Mouse (Mus musculus) MEL (cell line): ENCODE results near the gene Gm20671. TPM values are rescaled to one million over a fixed set of nuclear protein-coding genes. Genes with fewer than 3 reads are reported as not detected.

ENCODE experiments used
- DNase-seq: peaks from one replicate; pipeline ENCODE4 v3.0.0; 2011; ENCODE audit warnings: low read depth, low spot score
- H3K27ac ChIP-seq: 2 replicates; pipeline ENCODE4 v1.5.1; 2012; ENCODE audit warnings: low read depth, mild to moderate bottlenecking, control low read depth, low read length, moderate library complexity; ENCODE audit not compliant: control insufficient read depth
- H3K27me3 ChIP-seq, 2 experiments: fragments of 150-350 bp in 1 of 2; sonication (generic) in 1 of 2; 2 replicates each; pipeline ENCODE4 v1.6.1; 2012; ENCODE audit warnings: low read length in 2 of 2, mild to moderate bottlenecking in 2 of 2, improper control_type of control experiment in 1 of 2, moderate library complexity in 1 of 2; ENCODE audit not compliant: insufficient read depth in 2 of 2, control insufficient read depth in 1 of 2
- H3K36me3 ChIP-seq, 2 experiments: 2 replicates each; pipeline ENCODE4 v1.6.1; 2012 to 2014; ENCODE audit warnings: low read length in 2 of 2, improper control_type of control experiment in 1 of 2, inconsistent platforms in 1 of 2, mild to moderate bottlenecking in 1 of 2; ENCODE audit not compliant: insufficient read depth in 2 of 2, control insufficient read depth in 1 of 2
- H3K4me1 ChIP-seq, 2 experiments: fragments of 150-350 bp in 1 of 2; sonication (generic) in 1 of 2; 2 replicates each; pipeline ENCODE4 v1.6.1; 2012; ENCODE audit warnings: low read length in 2 of 2, improper control_type of control experiment in 1 of 2, mild to moderate bottlenecking in 1 of 2; ENCODE audit not compliant: insufficient read depth in 2 of 2, control insufficient read depth in 1 of 2
- H3K4me3 ChIP-seq, 2 experiments: fragments of 150-350 bp in 1 of 2; sonication (generic) in 1 of 2; 2 replicates each; pipeline ENCODE4 v1.5.1; 2012; ENCODE audit warnings: low read depth in 2 of 2, low read length in 2 of 2, mild to moderate bottlenecking in 2 of 2, moderate library complexity in 2 of 2, control low read depth in 1 of 2, improper control_type of control experiment in 1 of 2; ENCODE audit not compliant: control insufficient read depth in 1 of 2, insufficient read depth in 1 of 2
- H3K79me2 ChIP-seq: 2 replicates; pipeline ENCODE4 v1.6.1; 2012; ENCODE audit warnings: mild to moderate bottlenecking, low read length, moderate library complexity; ENCODE audit not compliant: control insufficient read depth, poor library complexity, insufficient read depth
- H3K9ac ChIP-seq: 2 replicates; pipeline ENCODE4 v1.6.1; 2012; ENCODE audit warnings: low read depth, mild to moderate bottlenecking, control low read depth, low read length, moderate library complexity; ENCODE audit not compliant: control insufficient read depth, poor library complexity, severe bottlenecking
- H3K9me3 ChIP-seq: fragments of 150-350 bp; sonication (generic); replicated peaks from 2 replicates; pipeline ENCODE4 v1.6.1; 2012; ENCODE audit warnings: mild to moderate bottlenecking, low read length, improper control_type of control experiment, moderate library complexity; ENCODE audit not compliant: insufficient read depth
- MAFK ChIP-seq: IDR thresholded peaks from 2 replicates; pipeline ENCODE4 v1.6.1; 2011; ENCODE audit warnings: low read depth, mild to moderate bottlenecking, low read length, improper control_type of control experiment, borderline replicate concordance
- NRF1 ChIP-seq: IDR thresholded peaks from 2 replicates; pipeline ENCODE4 v1.6.1; 2014; ENCODE audit warnings: low read depth, mild to moderate bottlenecking, inconsistent platforms, low read length, improper control_type of control experiment, moderate library complexity; ENCODE audit not compliant: poor library complexity, insufficient read depth, severe bottlenecking
- RCOR1 ChIP-seq: IDR thresholded peaks from 2 replicates; pipeline ENCODE4 v1.6.1; 2012; ENCODE audit warnings: low read depth, mild to moderate bottlenecking, inconsistent platforms, low read length, improper control_type of control experiment
- SMC3 ChIP-seq: IDR thresholded peaks from 2 replicates; pipeline ENCODE4 v1.6.1; 2011; ENCODE audit warnings: low read depth, low read length, improper control_type of control experiment
- ZMIZ1 ChIP-seq: IDR thresholded peaks from 2 replicates; pipeline ENCODE4 v1.6.1; 2012; ENCODE audit warnings: low read depth, mild to moderate bottlenecking, inconsistent platforms, low read length, improper control_type of control experiment, moderate library complexity
- ZNF384 ChIP-seq: IDR thresholded peaks from 2 replicates; pipeline ENCODE4 v1.6.1; 2012; ENCODE audit warnings: low read depth, mild to moderate bottlenecking, inconsistent platforms, low read length, improper control_type of control experiment
- polyA plus RNA-seq, 2 experiments: library from polyadenylated mRNA; stranded (reverse) in 1 of 2; unstranded in 1 of 2; fragments of >175 nt in 1 of 2; fragments of >200 nt in 1 of 2; gene quantifications; 2 replicates each; pipeline versions ENCODE4 v1.2.1 to v1.2.4; 2012; ENCODE audit warnings: low replicate concordance in 2 of 2, low read depth in 1 of 2; ENCODE audit not compliant: insufficient read length in 2 of 2, insufficient read depth in 1 of 2, missing spikeins in 1 of 2
- total RNA-seq: library from RNA; depleted of rRNA; stranded (reverse); fragments of 300-350 nt; gene quantifications from 2 replicates; pipeline ENCODE4 v1.2.3, GENCODE M21; 2012; rRNA removed

Gm20671 gene
- total and polyA plus RNA-seq, 3 experiments: 7.3 TPM; not detected in 2

DNA sequence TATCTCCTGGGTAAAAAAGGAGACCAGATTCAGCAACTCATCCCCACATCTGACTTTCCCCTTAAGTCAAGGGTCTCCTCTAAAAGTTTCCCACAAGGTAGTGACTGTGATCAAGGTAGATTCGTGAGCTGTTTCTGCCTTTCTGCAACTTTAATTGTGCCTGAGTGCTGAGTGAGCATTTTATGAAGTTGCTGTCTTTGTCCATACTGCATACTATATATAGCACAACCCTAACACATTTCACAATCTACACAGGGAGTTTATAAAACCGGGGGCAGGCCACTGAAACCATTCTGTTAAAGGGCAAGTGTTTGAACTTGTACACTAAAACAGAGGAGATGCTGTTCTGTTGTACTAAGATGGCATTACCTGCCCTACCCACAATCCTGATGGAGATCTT, 133.5 kb downstream of the Gm20671 start:
- DNase-seq: no peak
- no peak overlapping the region for H3K9ac ChIP-seq
- no peak overlapping the region for H3K27ac ChIP-seq
- H3K4me1 ChIP-seq: no peaks in the 10 kb centered on the region
- no peaks in the 10 kb centered on the region for H3K36me3 ChIP-seq
- no peaks in the 10 kb centered on the region for H3K79me2 ChIP-seq
- no peak overlapping the region for H3K4me3 ChIP-seq
- H3K9me3 ChIP-seq: no peaks in the 10 kb centered on the region
- no peak for TF ChIP-seq MAFK
- no peak for TF ChIP-seq NRF1
- no peak for TF ChIP-seq RCOR1
- TF ChIP-seq SMC3: no peak
- TF ChIP-seq ZNF384: no peak
- no peak for TF ChIP-seq ZMIZ1
- H3K27me3 ChIP-seq: peaks cover 9 to 19% of the 10 kb centered on the region in 2 experiments

Other genes with a start within 250 kb of the Gm20671 start
- not detected in 2 replicates for gene Yes1, start 215.9 kb downstream of the Gm20671 start, total RNA-seq
- gene Yes1, start 215.9 kb downstream of the Gm20671 start, polyA plus RNA-seq: not detected
- 57.4 and 59.5 TPM in 2 replicates for gene Pisd, start 41.5 kb downstream of the Gm20671 start, total RNA-seq
- 10 to 100 TPM; 70.1 to 76.3 TPM for gene Pisd, start 41.5 kb downstream of the Gm20671 start, polyA plus RNA-seq
- gene Prr14l, start 27.1 kb upstream of the Gm20671 start, total RNA-seq: 36.0 and 37.0 TPM in 2 replicates
- gene Prr14l, start 27.1 kb upstream of the Gm20671 start, polyA plus RNA-seq: 100 to 1,000 TPM in 1 of 2 experiments, 10 to 100 TPM in 1; 39.9 to 135 TPM
- 18.0 and 20.3 TPM in 2 replicates for gene Depdc5, start 36.6 kb upstream of the Gm20671 start, total RNA-seq
- 10 to 100 TPM in 1 of 2 experiments, not detected in 1; 23.9 TPM for gene Depdc5, start 36.6 kb upstream of the Gm20671 start, polyA plus RNA-seq
- gene Ywhah, start 191.7 kb upstream of the Gm20671 start, total RNA-seq: 80.0 and 91.5 TPM in 2 replicates
- 100 to 1,000 TPM in 1 of 2 experiments, not detected in 1; 312 TPM for gene Ywhah, start 191.7 kb upstream of the Gm20671 start, polyA plus RNA-seq